Mouse (Mus musculus) ES-Bruce4 (cell line): ENCODE measurements at regions not wholly inside any gene's neighbourhood (a gene's known extent, or its start where the extent isn't known, plus 50 kb on each side); places are given as distances from the start of the nearest gene placed in this dataset.

ENCODE experiments used
- CTCF ChIP-seq: IDR thresholded peaks from one replicate; pipeline ENCODE4 v1.8.1; 2011; ENCODE audit warnings: low read depth, low read length
- POLR2A ChIP-seq: IDR thresholded peaks from one replicate; pipeline ENCODE4 v1.8.1; 2011; ENCODE audit warnings: low read length; ENCODE audit not compliant: insufficient read depth

- no peak for TF ChIP-seq CTCF
- no peak for TF ChIP-seq POLR2A
These were observed 134.7 kb downstream of the Zfp365 start for GRCm38 (mm10) chr10:67777721-67778120.
